Mouse (Mus musculus) neural tube, embryonic 11.5 days (tissue): ENCODE data around the gene Gatd1. TPM values are rescaled to one million over a fixed set of nuclear protein-coding genes. Genes with fewer than 3 reads are reported as not detected.

Experiments
- ATAC-seq: fragments of 200-750 bp; cut with Nextera tagmentation; 2 replicates; pipeline ENCODE4 v1.8.0; 2017; ENCODE audit warnings: moderate number of reproducible peaks, mild to moderate bottlenecking, moderate TSS enrichment, moderate library complexity; ENCODE audit not compliant: insufficient read depth, low FRiP score, low TSS enrichment
- DNase-seq: peaks from one replicate; pipeline ENCODE4 v3.0.0-alpha.2; 2015; ENCODE audit warnings: low spot score
- H3K27ac ChIP-seq: fragments of 300-500 bp; sonication (generic); 2 replicates; pipeline ENCODE4 v1.5.1; 2014; ENCODE audit warnings: low read depth, mild to moderate bottlenecking, low read length
- H3K27me3 ChIP-seq: fragments of 300-500 bp; sonication (generic); 2 replicates; pipeline ENCODE4 v1.6.1; 2014; ENCODE audit warnings: mild to moderate bottlenecking, low read length, mixed read lengths; ENCODE audit not compliant: control insufficient read depth, insufficient read depth
- H3K36me3 ChIP-seq: fragments of 300-500 bp; sonication (generic); 2 replicates; pipeline ENCODE4 v1.6.1; 2014; ENCODE audit warnings: mild to moderate bottlenecking, low read length, moderate library complexity, mixed read lengths; ENCODE audit not compliant: control insufficient read depth, insufficient read depth
- H3K4me1 ChIP-seq: fragments of 300-500 bp; sonication (generic); 2 replicates; pipeline ENCODE4 v1.6.1; 2014; ENCODE audit warnings: low read length, mixed read lengths; ENCODE audit not compliant: control insufficient read depth, insufficient read depth
- H3K4me2 ChIP-seq: fragments of 300-500 bp; sonication (generic); 2 replicates; pipeline ENCODE4 v1.6.1; 2014; ENCODE audit warnings: low read depth, mild to moderate bottlenecking, moderate library complexity
- H3K4me3 ChIP-seq: fragments of 300-500 bp; sonication (generic); 2 replicates; pipeline ENCODE4 v1.5.1; 2014; ENCODE audit warnings: low read depth, low read length
- H3K9ac ChIP-seq: fragments of 300-500 bp; sonication (generic); 2 replicates; pipeline ENCODE4 v1.6.1; 2014; ENCODE audit warnings: mild to moderate bottlenecking, low read length
- H3K9me3 ChIP-seq: fragments of 300-500 bp; sonication (generic); 2 replicates; pipeline ENCODE4 v1.6.1; 2016; ENCODE audit warnings: low read length; ENCODE audit not compliant: control insufficient read depth
- WGBS: fragments of 180-500 bp; shearing (Covaris S2); extraction: QIAGEN DNeasy Blood & Tissue Kit; methylation state at CpG from one replicate; pipeline ENCODE4 v1.1.7; 2014; 5-methylcytosine and 5-hydroxymethylcytosine counted together
- polyA plus RNA-seq: library from polyadenylated mRNA; unstranded; fragments of >200 nt; fragmentation: Nextera tagmentation; extraction: Ambion mirVana; gene quantifications from 2 replicates; pipeline ENCODE4 v1.2.1, GENCODE M21; 2014

The Gatd1 gene
- polyA plus RNA-seq, 1 experiment from 2014 or later: 44.1 TPM

DNA sequence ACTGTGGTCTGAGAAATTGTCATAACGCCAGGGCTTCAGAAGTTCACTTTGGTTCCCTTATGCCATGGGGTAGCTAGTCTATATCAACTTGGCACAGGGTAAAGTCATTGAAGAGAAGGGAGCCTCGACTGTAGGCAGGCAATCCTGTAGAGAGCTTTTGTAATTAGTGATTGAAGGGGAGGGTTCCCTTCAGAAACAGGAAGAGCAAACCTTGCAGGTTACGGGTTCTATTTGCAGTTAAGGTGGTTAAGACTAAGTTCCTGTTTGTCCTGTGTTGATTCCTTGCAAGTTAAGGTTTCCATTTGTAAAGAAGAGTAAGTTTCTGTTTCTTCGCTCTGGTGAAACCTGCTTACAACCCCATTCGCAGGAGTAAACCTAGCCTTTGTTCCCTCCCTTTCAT lies 44.0 kb downstream of the Gatd1 start:
- Histone ChIP-seq H3K27ac (no peak overlapping the region), H3K4me3 (no peak overlapping the region), H3K4me2 (no peak overlapping the region), H3K27me3 (no peaks in the 10 kb centered on the region), H3K9me3 (no peaks in the 10 kb centered on the region), H3K36me3 (no peaks in the 10 kb centered on the region), H3K9ac (no peak overlapping the region), H3K4me1 (no peaks in the 10 kb centered on the region)
- DNase-seq (no peak), ATAC-seq (no peak)
- WGBS: 64% methylated on average over 5 of the region's 5 CpGs

DNA sequence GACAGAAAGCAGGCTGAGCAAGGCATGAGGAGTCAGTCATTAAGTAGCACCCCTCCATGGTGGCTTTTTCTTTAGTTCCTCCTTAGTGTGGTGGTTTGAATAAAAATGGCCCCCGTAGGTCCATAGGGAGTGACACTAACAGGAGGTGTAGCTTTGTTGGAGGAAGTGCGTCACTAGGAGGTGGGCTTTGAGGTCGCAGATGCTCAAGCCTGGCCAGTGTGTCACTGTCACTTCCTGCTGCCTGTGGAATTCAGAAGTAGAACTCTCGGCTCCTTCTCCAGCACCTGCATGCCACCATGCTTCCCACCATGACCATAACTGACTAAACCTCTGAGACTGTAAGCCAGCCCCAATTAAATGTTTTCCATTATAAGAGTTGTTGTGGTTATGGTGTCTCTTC lies 46.6 kb downstream of the Gatd1 start:
- DNase-seq (no peak), ATAC-seq (no peak)
- Histone ChIP-seq H3K4me3 (no peak overlapping the region), H3K27ac (no peak overlapping the region), H3K4me1 (no peaks in the 10 kb centered on the region), H3K36me3 (no peaks in the 10 kb centered on the region), H3K27me3 (no peaks in the 10 kb centered on the region), H3K4me2 (no peak overlapping the region), H3K9ac (no peak overlapping the region), H3K9me3 (no peaks in the 10 kb centered on the region)
- WGBS: 79% methylated on average over 4 of the region's 4 CpGs

DNA sequence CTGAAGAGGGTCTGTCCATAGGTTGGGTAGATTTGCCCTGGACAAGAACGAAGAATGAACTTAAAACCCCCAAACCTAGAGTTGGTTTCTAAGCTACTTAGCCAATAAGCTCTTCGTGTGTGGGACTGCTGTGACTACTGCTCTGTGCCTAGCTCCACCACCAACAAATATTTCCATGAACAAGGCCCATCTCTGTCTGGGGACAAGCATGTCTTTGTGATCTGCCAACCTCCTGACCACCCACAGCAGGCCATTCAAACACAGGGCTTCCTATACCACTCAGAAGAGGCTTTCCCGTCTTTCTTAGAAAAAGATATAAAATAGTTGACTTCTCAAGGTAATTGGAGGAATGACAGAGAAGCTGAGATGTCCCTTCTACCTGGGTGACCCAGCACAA lies 48.9 kb downstream of the Gatd1 start:
- no peaks in the 10 kb centered on the region for H3K36me3 ChIP-seq
- H3K4me1 ChIP-seq: no peaks in the 10 kb centered on the region
- WGBS: 71% methylated on average over 3 of the region's 3 CpGs
- no peak overlapping the region for H3K4me3 ChIP-seq
- peaks cover 9% of the 10 kb centered on the region; the same call in 1 of the 2 replicates for H3K27me3 ChIP-seq
- no peak overlapping the region for H3K9ac ChIP-seq
- ATAC-seq (no peak), DNase-seq (no peak)
- H3K27ac ChIP-seq: no peak overlapping the region
- no peaks in the 10 kb centered on the region for H3K9me3 ChIP-seq
- no peak overlapping the region for H3K4me2 ChIP-seq

DNA sequence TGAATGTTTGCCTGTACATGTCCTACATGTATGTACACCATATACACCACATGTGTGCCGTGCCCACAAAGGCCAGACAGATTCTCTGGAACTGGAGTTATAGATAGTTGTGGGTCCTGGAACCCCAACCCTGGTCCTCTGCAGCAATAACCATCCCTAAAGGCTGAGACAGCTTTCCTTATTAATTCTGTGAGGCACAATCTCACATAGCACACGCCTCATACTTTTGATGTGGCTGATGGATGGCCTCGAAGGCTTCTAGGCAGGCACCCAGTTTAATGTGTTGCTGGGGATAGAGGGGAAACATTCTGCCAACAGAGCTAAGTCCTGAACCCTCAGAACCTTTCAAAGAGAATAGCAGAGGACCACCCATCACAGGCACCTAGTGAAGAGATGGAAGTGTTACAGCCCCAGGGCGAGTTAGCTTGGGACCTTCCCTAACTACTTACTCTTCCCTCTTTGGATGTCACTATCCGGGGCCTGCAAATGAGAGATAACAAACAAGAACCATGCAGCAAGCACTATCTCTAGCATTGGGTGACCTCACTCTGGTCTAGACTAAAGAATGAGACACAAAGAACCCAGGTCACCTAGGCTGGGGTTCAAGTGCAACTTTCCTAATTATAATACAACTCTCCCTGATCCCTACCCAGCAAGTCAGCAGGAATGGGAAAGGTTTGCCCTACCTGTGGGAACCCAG lies 49.4 kb downstream of the Gatd1 start:
- H3K9me3 ChIP-seq: no peaks in the 10 kb centered on the region
- H3K27me3 ChIP-seq: peaks cover 9% of the 10 kb centered on the region; the same call in 1 of the 2 replicates
- ATAC-seq (no peak), DNase-seq (no peak)
- H3K4me2 ChIP-seq: no peak overlapping the region
- H3K27ac ChIP-seq: no peak overlapping the region
- 81% methylated on average over 5 of the region's 5 CpGs for WGBS
- no peaks in the 10 kb centered on the region for H3K4me1 ChIP-seq
- no peaks in the 10 kb centered on the region for H3K36me3 ChIP-seq
- H3K9ac ChIP-seq: no peak overlapping the region
- H3K4me3 ChIP-seq: no peak overlapping the region

DNA sequence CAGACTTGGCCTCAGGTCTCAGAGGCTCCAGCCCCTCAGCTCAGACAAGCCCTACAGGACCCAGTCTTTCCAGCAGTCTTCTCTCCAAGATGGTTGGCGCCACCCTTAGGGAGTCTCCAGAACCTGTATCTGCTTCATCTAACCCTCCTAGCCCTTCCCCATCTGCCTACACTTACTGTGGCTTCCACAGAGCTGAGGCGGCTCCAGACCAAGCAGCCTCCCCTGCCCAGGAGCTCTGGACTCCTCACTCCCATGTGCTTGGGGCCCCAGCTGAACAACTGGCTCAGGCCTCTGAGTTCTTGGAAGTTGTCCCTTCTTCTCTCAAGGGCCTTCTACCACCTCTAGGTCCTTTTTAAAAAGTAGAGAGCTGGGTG lies 50.2 kb downstream of the Gatd1 start:
- no peak for DNase-seq
- H3K4me3 ChIP-seq: no peak overlapping the region
- H3K27ac ChIP-seq: no peak overlapping the region
- H3K4me1 ChIP-seq: no peaks in the 10 kb centered on the region
- H3K4me2 ChIP-seq: no peak overlapping the region
- no peak for ATAC-seq
- no peaks in the 10 kb centered on the region for H3K9me3 ChIP-seq
- no peak overlapping the region for H3K9ac ChIP-seq
- H3K27me3 ChIP-seq: peaks cover 9% of the 10 kb centered on the region; the same call in 1 of the 2 replicates
- H3K36me3 ChIP-seq: no peaks in the 10 kb centered on the region
- WGBS: 65% methylated on average over 2 of the region's 2 CpGs

DNA sequence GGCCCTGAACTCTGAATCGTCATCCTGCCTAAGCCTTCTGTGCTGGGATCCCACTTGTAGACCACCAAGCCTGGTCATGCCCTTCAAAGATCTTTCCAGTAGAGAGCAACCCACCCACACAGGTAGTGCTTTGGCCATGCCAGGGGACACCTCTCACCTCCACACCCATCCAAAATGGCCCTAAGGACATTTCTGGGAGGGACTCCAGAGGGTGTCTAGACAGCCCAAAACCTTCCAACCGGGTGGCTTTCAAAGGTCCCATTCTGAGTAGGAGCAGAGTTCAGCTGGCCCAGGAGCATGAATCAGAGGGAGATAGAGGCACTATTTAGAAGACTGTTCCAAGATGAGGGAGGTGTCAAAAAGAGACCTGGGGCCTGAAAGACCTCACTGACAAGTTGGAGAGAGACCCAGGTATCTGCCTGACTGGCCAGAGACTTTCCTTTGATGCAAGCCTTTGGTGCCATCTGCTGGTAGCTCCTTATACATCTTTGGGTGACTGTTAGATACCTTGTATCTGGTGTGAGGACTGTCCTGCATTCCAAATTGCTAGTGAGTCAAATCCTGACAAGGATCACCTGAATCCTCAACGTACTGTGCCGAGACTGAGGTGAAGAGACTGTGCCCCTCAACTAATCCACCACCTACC lies 50.7 kb downstream of the Gatd1 start:
- Histone ChIP-seq H3K27ac (no peak overlapping the region), H3K9me3 (no peaks in the 10 kb centered on the region), H3K4me3 (no peak overlapping the region), H3K4me1 (no peaks in the 10 kb centered on the region), H3K9ac (no peak overlapping the region), H3K4me2 (no peak overlapping the region), H3K36me3 (no peaks in the 10 kb centered on the region), H3K27me3 (peaks cover 9% of the 10 kb centered on the region; the same call in 1 of the 2 replicates)
- DNase-seq (peak; percentile 70), ATAC-seq (no peak)
- 66% methylated on average over 4 of the region's 4 CpGs for WGBS

DNA sequence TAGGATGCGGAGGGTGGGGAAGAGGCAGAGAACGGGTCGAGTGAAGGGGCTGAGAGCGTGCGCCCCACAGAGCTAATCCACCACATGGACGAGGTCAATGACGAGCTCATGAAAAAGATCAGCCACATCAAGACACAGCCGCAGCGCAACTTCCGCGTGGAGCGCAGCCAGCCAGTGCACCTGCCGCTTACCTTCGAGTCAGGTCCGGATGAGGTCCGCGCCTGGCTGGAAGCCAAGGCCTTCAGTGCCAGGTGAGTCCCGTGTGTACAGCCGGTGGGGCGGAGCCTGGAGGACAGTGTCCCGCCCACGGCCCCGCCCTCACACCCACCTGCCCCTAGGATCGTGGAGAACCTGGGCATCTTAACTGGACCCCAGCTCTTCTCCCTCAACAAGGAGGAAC lies 52.4 kb downstream of the Gatd1 start:
- 16% methylated on average over 24 of the region's 24 CpGs for WGBS
- Histone ChIP-seq H3K9me3 (no peaks in the 10 kb centered on the region), H3K4me1 (no peaks in the 10 kb centered on the region), H3K36me3 (no peaks in the 10 kb centered on the region), H3K4me3 (no peak overlapping the region), H3K27me3 (peaks cover 9% of the 10 kb centered on the region; the same call in 1 of the 2 replicates), H3K9ac (no peak overlapping the region), H3K4me2 (no peak overlapping the region), H3K27ac (no peak overlapping the region)
- ATAC-seq: no peak
- DNase-seq: no peak
